Mouse (Mus musculus): ENCODE measurements around the gene Brd4. TPM values are rescaled to one million over a fixed set of nuclear protein-coding genes. Genes with fewer than 3 reads are reported as not detected.
A peak's percentile ranks its signal among the peaks of the same experiment; 100 is the strongest.

Brd4 gene
- polyA plus RNA-seq, 1 experiment from 2014 or later: 51.0 TPM

- no peak for DNase-seq (ENCODE audit: low spot score)
Observed at GRCm38 (mm10) chr17:32268540-32268960, 16.0 kb downstream of the Brd4 start.

GRCm38 (mm10) chr17:32268096-32268495 is 16.4 kb downstream of the Brd4 start:
- no peak overlapping the region for H3K4me2 ChIP-seq (ENCODE audit: low read length)
- peaks cover 2% of the 10 kb centered on the region; the same call in 1 of the 2 replicates for H3K4me1 ChIP-seq (ENCODE audit: control insufficient read depth, insufficient read depth, low read length)
- H3K27me3 ChIP-seq (replicated peaks; ENCODE audit: control insufficient read depth, insufficient read depth, low read length): no peaks in the 10 kb centered on the region
- H3K27ac ChIP-seq (ENCODE audit: low read depth, low read length): no peak overlapping the region
- no peak for ATAC-seq
- no peak overlapping the region for H3K4me3 ChIP-seq (ENCODE audit: low read depth, low read length)
- no peaks in the 10 kb centered on the region for H3K9me3 ChIP-seq (replicated peaks; ENCODE audit: control insufficient read depth, low read length)
- no peak for DNase-seq (ENCODE audit: low spot score)
- no peak overlapping the region for H3K9ac ChIP-seq (ENCODE audit: low read length)
- H3K36me3 ChIP-seq (ENCODE audit: control insufficient read depth, insufficient read depth, low read length): no peaks in the 10 kb centered on the region
- 43% methylated on average over 2 of the region's 2 CpGs for WGBS

More at GRCm38 (mm10) chr17:32268540-32268960, 16.0 kb downstream of the Brd4 start:
- Histone ChIP-seq H3K36me3 (ENCODE audit: control insufficient read depth, insufficient read depth, low read length) (no peaks in the 10 kb centered on the region), H3K4me1 (ENCODE audit: control insufficient read depth, insufficient read depth, low read length) (peaks cover 2% of the 10 kb centered on the region; the same call in 1 of the 2 replicates), H3K9ac (ENCODE audit: low read length) (no peak overlapping the region), H3K27ac (ENCODE audit: low read depth, low read length) (no peak overlapping the region), H3K9me3 (replicated peaks; ENCODE audit: control insufficient read depth, low read length) (no peaks in the 10 kb centered on the region), H3K4me2 (ENCODE audit: low read length) (no peak overlapping the region), H3K27me3 (replicated peaks; ENCODE audit: control insufficient read depth, insufficient read depth, low read length) (no peaks in the 10 kb centered on the region), H3K4me3 (ENCODE audit: low read depth, low read length) (no peak overlapping the region)
- no peak for ATAC-seq
- 85% methylated on average over 3 of the region's 3 CpGs for WGBS

GRCm38 (mm10) chr17:32267617-32268016 is 16.9 kb downstream of the Brd4 start:
- no peak for ATAC-seq
- no peak for DNase-seq (ENCODE audit: low spot score)
- Histone ChIP-seq H3K27ac (ENCODE audit: low read depth, low read length) (no peak overlapping the region), H3K9me3 (replicated peaks; ENCODE audit: control insufficient read depth, low read length) (no peaks in the 10 kb centered on the region), H3K9ac (ENCODE audit: low read length) (no peak overlapping the region), H3K27me3 (replicated peaks; ENCODE audit: control insufficient read depth, insufficient read depth, low read length) (no peaks in the 10 kb centered on the region), H3K4me1 (ENCODE audit: control insufficient read depth, insufficient read depth, low read length) (peaks cover 2% of the 10 kb centered on the region; the same call in 1 of the 2 replicates), H3K4me3 (ENCODE audit: low read depth, low read length) (no peak overlapping the region), H3K4me2 (ENCODE audit: low read length) (no peak overlapping the region), H3K36me3 (ENCODE audit: control insufficient read depth, insufficient read depth, low read length) (no peaks in the 10 kb centered on the region)
- WGBS: 94% methylated on average over 1 of the region's 1 CpGs

DNA sequence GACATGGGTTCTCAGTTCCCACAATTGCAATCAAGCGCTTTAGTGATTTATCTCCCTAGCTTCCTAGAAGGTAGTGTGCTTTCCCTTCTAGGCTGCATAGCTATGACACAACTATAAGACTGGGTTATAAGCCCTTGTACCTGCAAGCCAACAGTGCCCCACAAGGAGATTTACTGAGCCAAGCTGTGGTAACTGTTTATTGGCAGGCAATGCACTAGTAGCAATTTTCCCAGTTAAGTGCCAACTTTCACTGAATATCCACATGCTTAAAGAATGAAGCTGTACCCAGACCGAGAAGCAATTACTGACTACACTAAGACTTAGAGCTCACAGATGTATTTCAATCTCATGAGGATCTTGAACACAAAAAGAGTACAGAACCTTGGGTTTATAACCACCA is 20.9 kb downstream of the Brd4 start:
- H3K27ac ChIP-seq (ENCODE audit: low read depth, low read length): no peak overlapping the region
- H3K4me1 ChIP-seq (ENCODE audit: control insufficient read depth, insufficient read depth, low read length): peaks cover 2% of the 10 kb centered on the region; the same call in 1 of the 2 replicates
- whole genome bisulfite sequencing: 78% methylated on average over 2 of the region's 2 CpGs
- H3K4me2 ChIP-seq (ENCODE audit: low read length): no peak overlapping the region
- peak; percentile 77 for DNase-seq (ENCODE audit: low spot score)
- H3K9ac ChIP-seq (ENCODE audit: low read length): no peak overlapping the region
- H3K4me3 ChIP-seq (ENCODE audit: low read depth, low read length): no peak overlapping the region
- no peaks in the 10 kb centered on the region for H3K27me3 ChIP-seq (replicated peaks; ENCODE audit: control insufficient read depth, insufficient read depth, low read length)
- ATAC-seq: peak; percentile 60; the same call in 1 of the 2 replicates
- H3K36me3 ChIP-seq (ENCODE audit: control insufficient read depth, insufficient read depth, low read length): no peaks in the 10 kb centered on the region
- no peaks in the 10 kb centered on the region for H3K9me3 ChIP-seq (replicated peaks; ENCODE audit: control insufficient read depth, low read length)

DNA sequence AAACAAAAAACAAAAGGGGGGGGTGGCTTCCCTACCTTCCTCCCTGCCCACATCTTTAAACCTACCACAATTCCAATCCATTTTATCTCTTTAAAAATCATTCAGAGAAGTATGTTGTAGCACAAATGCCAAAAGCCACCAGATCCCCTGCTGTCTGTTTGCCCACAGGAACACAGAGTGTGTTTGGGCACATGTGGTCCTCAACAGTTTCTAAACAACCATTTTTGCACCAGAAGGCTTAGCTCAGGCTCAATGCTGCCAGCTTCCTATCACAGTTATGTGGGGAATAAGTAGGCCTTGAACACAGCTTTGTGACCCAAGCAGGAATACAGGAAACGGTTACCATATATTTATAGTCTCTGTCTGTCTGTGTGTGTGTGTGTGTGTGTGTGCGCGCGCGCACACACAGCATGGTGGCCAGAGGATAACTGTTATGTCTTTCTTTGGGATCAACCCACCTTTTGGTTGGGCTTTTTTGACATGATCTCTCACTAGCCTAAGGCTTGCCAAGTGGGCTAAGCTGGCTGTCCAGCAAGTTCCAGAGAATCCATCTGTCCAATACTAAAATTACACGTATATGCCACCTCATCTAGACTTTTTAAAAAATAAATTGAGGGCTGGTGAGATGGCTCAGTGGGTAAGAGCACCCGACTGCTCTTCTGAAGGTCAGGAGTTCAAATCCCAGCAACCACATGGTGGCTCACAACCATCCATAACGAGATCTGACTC is 21.5 kb downstream of the Brd4 start:
- H3K27me3 ChIP-seq (replicated peaks; ENCODE audit: control insufficient read depth, insufficient read depth, low read length): no peaks in the 10 kb centered on the region
- DNase-seq (ENCODE audit: low spot score) (peak; percentile 71), ATAC-seq (peak; percentile 77; the same call in 1 of the 2 replicates)
- H3K27ac ChIP-seq (ENCODE audit: low read depth, low read length): no peak overlapping the region
- no peak overlapping the region for H3K4me2 ChIP-seq (ENCODE audit: low read length)
- 89% methylated on average over 8 of the region's 8 CpGs for WGBS
- H3K4me3 ChIP-seq (ENCODE audit: low read depth, low read length): no peak overlapping the region
- H3K4me1 ChIP-seq (ENCODE audit: control insufficient read depth, insufficient read depth, low read length): peaks cover 2% of the 10 kb centered on the region; the same call in 1 of the 2 replicates
- H3K36me3 ChIP-seq (ENCODE audit: control insufficient read depth, insufficient read depth, low read length): no peaks in the 10 kb centered on the region
- no peaks in the 10 kb centered on the region for H3K9me3 ChIP-seq (replicated peaks; ENCODE audit: control insufficient read depth, low read length)
- H3K9ac ChIP-seq (ENCODE audit: low read length): no peak overlapping the region

DNA sequence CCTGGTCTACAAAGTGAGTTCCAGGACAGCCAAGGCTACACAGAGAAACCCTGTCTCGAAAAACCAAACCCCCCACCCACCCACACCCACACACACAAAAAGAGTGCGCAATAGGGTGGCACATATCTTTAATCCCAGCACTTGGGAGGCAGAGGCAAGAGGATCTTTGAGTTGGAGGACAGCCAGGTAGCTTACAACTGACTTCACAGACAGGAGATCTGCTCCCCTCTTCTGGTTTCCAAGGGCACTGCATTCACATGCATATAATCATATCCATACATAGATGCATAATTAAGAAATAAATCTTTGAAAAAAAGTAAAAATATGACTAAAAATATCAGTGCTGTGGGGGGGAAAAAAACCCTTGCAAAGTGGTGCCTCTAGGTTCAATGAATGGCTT is 25.7 kb downstream of the Brd4 start:
- Histone ChIP-seq H3K36me3 (ENCODE audit: control insufficient read depth, insufficient read depth, low read length) (no peaks in the 10 kb centered on the region), H3K9me3 (replicated peaks; ENCODE audit: control insufficient read depth, low read length) (no peaks in the 10 kb centered on the region), H3K27ac (ENCODE audit: low read depth, low read length) (no peak overlapping the region), H3K27me3 (replicated peaks; ENCODE audit: control insufficient read depth, insufficient read depth, low read length) (no peaks in the 10 kb centered on the region), H3K9ac (ENCODE audit: low read length) (no peak overlapping the region), H3K4me2 (ENCODE audit: low read length) (no peak overlapping the region), H3K4me1 (ENCODE audit: control insufficient read depth, insufficient read depth, low read length) (peaks cover under 1% of the 10 kb centered on the region; the same call in 1 of the 2 replicates), H3K4me3 (ENCODE audit: low read depth, low read length) (no peak overlapping the region)
- no peak for DNase-seq (ENCODE audit: low spot score)
- no peak for ATAC-seq
- WGBS: 98% methylated on average over 2 of the region's 2 CpGs

DNA sequence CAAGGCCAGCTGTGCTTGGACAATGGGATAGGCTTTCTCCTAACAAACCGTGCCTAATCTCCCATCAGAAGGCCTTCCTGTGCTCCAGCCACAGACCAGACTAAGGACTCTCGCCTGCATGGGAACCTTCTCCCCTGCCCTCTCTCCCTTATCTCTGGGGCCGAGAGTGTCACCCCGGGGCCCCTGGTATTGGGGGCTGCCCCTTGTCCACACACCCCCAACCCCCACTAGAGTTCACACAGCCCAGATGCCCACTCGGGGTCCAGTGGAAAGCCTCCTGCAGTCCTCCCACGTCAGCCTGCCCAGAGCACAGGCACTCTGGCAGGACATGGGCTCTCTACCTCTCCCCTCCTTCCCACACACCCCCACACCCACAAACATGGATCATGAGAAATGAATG is 26.6 kb downstream of the Brd4 start:
- Histone ChIP-seq H3K9ac (ENCODE audit: low read length) (no peak overlapping the region), H3K9me3 (replicated peaks; ENCODE audit: control insufficient read depth, low read length) (no peaks in the 10 kb centered on the region), H3K27ac (ENCODE audit: low read depth, low read length) (no peak overlapping the region), H3K4me2 (ENCODE audit: low read length) (no peak overlapping the region), H3K4me3 (ENCODE audit: low read depth, low read length) (no peak overlapping the region), H3K27me3 (replicated peaks; ENCODE audit: control insufficient read depth, insufficient read depth, low read length) (no peaks in the 10 kb centered on the region), H3K36me3 (ENCODE audit: control insufficient read depth, insufficient read depth, low read length) (no peaks in the 10 kb centered on the region), H3K4me1 (ENCODE audit: control insufficient read depth, insufficient read depth, low read length) (no peaks in the 10 kb centered on the region)
- no peak for DNase-seq (ENCODE audit: low spot score)
- 69% methylated on average over 6 of the region's 6 CpGs for WGBS
- ATAC-seq: no peak

- ATAC-seq (no peak), DNase-seq (ENCODE audit: low spot score) (no peak)
- WGBS: 91% methylated on average over 2 of the region's 2 CpGs
- Histone ChIP-seq H3K27ac (ENCODE audit: low read depth, low read length) (no peak overlapping the region), H3K4me2 (ENCODE audit: low read length) (no peak overlapping the region), H3K9me3 (replicated peaks; ENCODE audit: control insufficient read depth, low read length) (no peaks in the 10 kb centered on the region), H3K9ac (ENCODE audit: low read length) (no peak overlapping the region), H3K4me3 (ENCODE audit: low read depth, low read length) (no peak overlapping the region), H3K36me3 (ENCODE audit: control insufficient read depth, insufficient read depth, low read length) (no peaks in the 10 kb centered on the region), H3K27me3 (replicated peaks; ENCODE audit: control insufficient read depth, insufficient read depth, low read length) (no peaks in the 10 kb centered on the region), H3K4me1 (ENCODE audit: control insufficient read depth, insufficient read depth, low read length) (no peaks in the 10 kb centered on the region)
Observed at GRCm38 (mm10) chr17:32257452-32257851, 27.1 kb downstream of the Brd4 start.

GRCm38 (mm10) chr17:32256896-32257295 is 27.6 kb downstream of the Brd4 start:
- 85% methylated on average over 2 of the region's 2 CpGs for WGBS
- no peak overlapping the region for H3K27ac ChIP-seq (ENCODE audit: low read depth, low read length)
- H3K4me1 ChIP-seq (ENCODE audit: control insufficient read depth, insufficient read depth, low read length): no peaks in the 10 kb centered on the region
- H3K4me2 ChIP-seq (ENCODE audit: low read length): no peak overlapping the region
- no peaks in the 10 kb centered on the region for H3K36me3 ChIP-seq (ENCODE audit: control insufficient read depth, insufficient read depth, low read length)
- ATAC-seq (no peak), DNase-seq (ENCODE audit: low spot score) (no peak)
- H3K9ac ChIP-seq (ENCODE audit: low read length): no peak overlapping the region
- no peaks in the 10 kb centered on the region for H3K27me3 ChIP-seq (replicated peaks; ENCODE audit: control insufficient read depth, insufficient read depth, low read length)
- H3K4me3 ChIP-seq (ENCODE audit: low read depth, low read length): no peak overlapping the region
- no peaks in the 10 kb centered on the region for H3K9me3 ChIP-seq (replicated peaks; ENCODE audit: control insufficient read depth, low read length)

Measured in forebrain, embryonic 14.5 days (tissue).